Mouse (Mus musculus) stomach, embryonic 16.5 days (tissue): Measurements from ENCODE around the gene Dab1. TPM values are rescaled to one million over a fixed set of nuclear protein-coding genes. Genes with fewer than 3 reads are reported as not detected.
A peak's percentile ranks its signal among the peaks of the same experiment; 100 is the strongest.

Experiments
- ATAC-seq: fragments of 200-750 bp; cut with Nextera tagmentation; 2 replicates; pipeline ENCODE4 v1.8.0; 2017; ENCODE audit warnings: moderate number of reproducible peaks, moderate TSS enrichment; ENCODE audit not compliant: insufficient read depth, low FRiP score
- H3K27ac ChIP-seq: fragments of 300-500 bp; sonication (generic); 2 replicates; pipeline ENCODE4 v1.5.1; 2014; ENCODE audit warnings: low read length
- H3K27me3 ChIP-seq: fragments of 300-500 bp; sonication (generic); 2 replicates; pipeline ENCODE4 v1.6.1; 2014; ENCODE audit warnings: low read length, control low read depth, mixed read lengths; ENCODE audit not compliant: control insufficient read depth, insufficient read depth
- H3K36me3 ChIP-seq: fragments of 300-500 bp; sonication (generic); 2 replicates; pipeline ENCODE4 v1.6.1; 2014; ENCODE audit warnings: low read length; ENCODE audit not compliant: control insufficient read depth, insufficient read depth
- H3K4me1 ChIP-seq: fragments of 300-500 bp; sonication (generic); 2 replicates; pipeline ENCODE4 v1.6.1; 2014; ENCODE audit warnings: low read length, control low read depth, mixed read lengths; ENCODE audit not compliant: control insufficient read depth, insufficient read depth
- H3K4me2 ChIP-seq: fragments of 300-500 bp; sonication (generic); 2 replicates; pipeline ENCODE4 v1.6.1; 2014; ENCODE audit warnings: low read depth, low read length, mixed read lengths
- H3K4me3 ChIP-seq: fragments of 300-500 bp; sonication (generic); replicated peaks from 2 replicates; pipeline ENCODE4 v1.5.1; 2014; ENCODE audit warnings: mild to moderate bottlenecking, low read length
- H3K9ac ChIP-seq: fragments of 300-500 bp; sonication (generic); 2 replicates; pipeline ENCODE4 v1.6.1; 2014; ENCODE audit warnings: low read length
- H3K9me3 ChIP-seq: fragments of 300-500 bp; sonication (generic); replicated peaks from 2 replicates; pipeline ENCODE4 v1.6.1; 2016; ENCODE audit warnings: low read length, control low read depth; ENCODE audit not compliant: control insufficient read depth
- WGBS: fragments of 180-500 bp; shearing (Covaris S2); extraction: QIAGEN DNeasy Blood & Tissue Kit; methylation state at CpG from one replicate; pipeline ENCODE4 v1.1.7; 2014; 5-methylcytosine and 5-hydroxymethylcytosine counted together
- polyA plus RNA-seq: library from polyadenylated mRNA; unstranded; fragments of >200 nt; fragmentation: Nextera tagmentation; extraction: Ambion mirVana; gene quantifications from 2 replicates; pipeline ENCODE4 v1.2.1, GENCODE M21; 2015

Gene Dab1
- polyA plus RNA-seq, 1 experiment from 2014 or later, result 10.0 TPM

DNA sequence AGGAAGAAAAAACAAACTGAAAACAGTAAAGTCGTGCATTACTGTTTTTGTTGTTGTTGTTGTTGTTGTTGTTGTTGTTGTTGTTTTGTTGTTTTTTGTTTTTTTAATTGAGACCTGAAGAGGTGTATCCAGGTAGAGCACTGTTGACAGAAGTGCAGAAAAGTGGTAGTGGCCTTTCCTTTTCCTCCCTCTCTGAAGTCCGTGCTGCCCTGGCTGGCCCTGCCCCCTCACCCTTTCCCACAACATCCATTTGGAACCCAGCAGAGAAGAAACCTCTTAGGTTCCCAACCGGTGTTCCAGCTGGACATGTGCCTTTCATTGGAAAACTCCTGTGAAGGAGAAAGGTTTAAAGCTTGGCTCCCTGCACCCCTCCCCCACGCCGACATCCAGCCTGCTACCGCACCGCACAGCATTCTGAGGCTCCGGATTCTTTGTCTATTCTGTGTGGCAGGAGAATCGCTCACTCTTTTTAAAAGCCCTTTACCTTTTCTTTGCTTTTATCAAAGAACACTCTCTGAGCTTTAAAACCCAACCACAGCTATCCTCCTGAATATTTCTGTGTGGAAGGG is 334.6 kb downstream of the Dab1 start:
- Histone ChIP-seq H3K4me1 (no peaks in the 10 kb centered on the region), H3K27me3 (no peaks in the 10 kb centered on the region), H3K4me3 (no peak overlapping the region), H3K9me3 (no peaks in the 10 kb centered on the region), H3K9ac (no peak overlapping the region), H3K36me3 (no peaks in the 10 kb centered on the region), H3K27ac (no peak overlapping the region), H3K4me2 (no peak overlapping the region)
- ATAC-seq, result no peak
- 47% methylated on average over 9 of the region's 9 CpGs for WGBS

DNA sequence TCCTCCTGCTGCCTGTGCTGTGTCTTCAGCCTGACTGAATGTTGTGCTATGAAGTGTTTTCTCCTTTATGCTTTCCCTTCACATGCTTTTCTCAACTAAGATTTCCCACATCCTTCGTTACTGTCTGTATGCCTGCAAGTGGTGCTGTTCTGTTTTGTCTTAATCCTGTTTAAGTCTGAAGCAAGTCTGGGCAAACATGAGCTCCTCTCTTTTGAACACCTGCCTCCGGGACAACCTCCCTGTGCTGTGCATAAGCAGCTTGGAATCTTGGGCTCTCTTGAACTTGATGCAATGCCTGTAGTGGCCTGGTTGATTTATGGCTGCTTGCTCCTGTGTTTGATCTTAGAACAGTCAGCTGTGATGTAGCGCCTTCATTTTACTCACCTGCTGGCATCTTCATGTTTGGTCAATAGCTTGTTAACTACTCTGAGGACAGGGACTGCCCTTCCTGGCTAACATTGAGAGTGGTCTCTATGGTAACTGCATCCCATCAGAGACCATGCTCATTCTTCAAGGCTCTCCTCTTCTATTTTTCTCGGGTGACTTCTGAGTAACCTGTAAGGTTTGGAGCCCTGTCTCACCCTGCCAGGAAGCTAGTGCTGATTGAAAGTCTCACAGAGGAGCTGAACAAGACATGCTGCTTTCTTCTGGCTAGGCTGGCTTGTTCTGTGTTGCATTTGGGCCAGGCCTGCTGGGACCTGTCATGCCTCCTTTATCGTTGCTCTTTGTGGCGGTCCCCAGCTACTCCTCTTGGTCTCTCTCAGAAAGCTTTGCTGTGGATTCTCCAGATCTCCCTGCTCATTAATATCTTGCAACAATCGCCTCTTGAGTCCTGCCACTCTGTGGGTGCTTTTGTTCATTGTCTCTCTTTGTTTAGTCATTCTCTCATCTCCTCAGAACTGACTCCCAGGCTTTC is 342.2 kb downstream of the Dab1 start:
- H3K9me3 ChIP-seq, result no peaks in the 10 kb centered on the region
- H3K4me3 ChIP-seq, result no peak overlapping the region
- no peaks in the 10 kb centered on the region for H3K27me3 ChIP-seq
- peak overlapping the region; percentile 72 for H3K27ac ChIP-seq
- H3K9ac ChIP-seq, result no peak overlapping the region
- no peaks in the 10 kb centered on the region for H3K36me3 ChIP-seq
- 61% methylated on average over 7 of the region's 7 CpGs for WGBS
- H3K4me1 ChIP-seq, result no peaks in the 10 kb centered on the region
- ATAC-seq, result peak; percentile 47; the same call in 1 of the 2 replicates
- no peak overlapping the region for H3K4me2 ChIP-seq

GRCm38 (mm10) chr4:103969906-103970305 is 350.7 kb downstream of the Dab1 start:
- H3K4me1 ChIP-seq, result no peaks in the 10 kb centered on the region
- ATAC-seq, result no peak
- H3K36me3 ChIP-seq, result no peaks in the 10 kb centered on the region
- WGBS, result 30% methylated on average over 9 of the region's 9 CpGs
- H3K9me3 ChIP-seq, result no peaks in the 10 kb centered on the region
- no peak overlapping the region for H3K4me2 ChIP-seq
- no peak overlapping the region for H3K27ac ChIP-seq
- H3K9ac ChIP-seq, result no peak overlapping the region
- no peak overlapping the region for H3K4me3 ChIP-seq
- H3K27me3 ChIP-seq, result no peaks in the 10 kb centered on the region

DNA sequence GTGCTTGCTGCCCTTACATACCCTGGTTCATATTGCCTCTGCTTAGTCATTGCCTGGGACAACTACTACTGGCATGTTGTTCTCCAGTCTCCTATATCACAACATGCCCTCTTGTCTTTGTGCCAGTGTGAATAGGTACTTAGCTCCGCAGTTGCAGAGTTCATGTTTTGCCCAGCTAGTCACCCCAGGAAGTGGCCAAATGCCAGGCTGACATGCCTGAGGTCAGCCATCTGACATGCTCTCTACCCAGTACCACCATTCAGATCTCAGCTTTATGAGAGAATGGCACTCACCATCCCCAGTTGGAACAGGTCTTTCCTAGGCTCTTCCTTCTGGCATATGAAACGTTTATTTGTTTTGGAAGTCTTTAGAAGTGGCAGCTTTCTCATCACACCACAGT is 355.4 kb downstream of the Dab1 start:
- no peak overlapping the region for H3K4me3 ChIP-seq
- no peaks in the 10 kb centered on the region for H3K4me1 ChIP-seq
- no peaks in the 10 kb centered on the region for H3K27me3 ChIP-seq
- no peak for ATAC-seq
- 66% methylated on average over 2 of the region's 2 CpGs for WGBS
- no peak overlapping the region for H3K4me2 ChIP-seq
- no peak overlapping the region for H3K9ac ChIP-seq
- no peak overlapping the region for H3K27ac ChIP-seq
- no peaks in the 10 kb centered on the region for H3K36me3 ChIP-seq
- no peaks in the 10 kb centered on the region for H3K9me3 ChIP-seq

GRCm38 (mm10) chr4:103974946-103975345 is 355.8 kb downstream of the Dab1 start:
- Histone ChIP-seq H3K4me3 (no peak overlapping the region), H3K4me2 (no peak overlapping the region), H3K27me3 (no peaks in the 10 kb centered on the region), H3K9ac (no peak overlapping the region), H3K9me3 (no peaks in the 10 kb centered on the region), H3K4me1 (no peaks in the 10 kb centered on the region), H3K36me3 (no peaks in the 10 kb centered on the region), H3K27ac (no peak overlapping the region)
- WGBS, result 81% methylated on average over 2 of the region's 2 CpGs
- ATAC-seq, result no peak

- Histone ChIP-seq H3K36me3 (no peaks in the 10 kb centered on the region), H3K9me3 (no peaks in the 10 kb centered on the region), H3K27me3 (no peaks in the 10 kb centered on the region), H3K4me1 (no peaks in the 10 kb centered on the region), H3K4me2 (no peak overlapping the region), H3K4me3 (no peak overlapping the region), H3K9ac (no peak overlapping the region), H3K27ac (no peak overlapping the region)
- ATAC-seq, result no peak
- WGBS, result 74% methylated on average over 3 of the region's 3 CpGs
Observed at GRCm38 (mm10) chr4:103993884-103994283, 374.7 kb downstream of the Dab1 start.

DNA sequence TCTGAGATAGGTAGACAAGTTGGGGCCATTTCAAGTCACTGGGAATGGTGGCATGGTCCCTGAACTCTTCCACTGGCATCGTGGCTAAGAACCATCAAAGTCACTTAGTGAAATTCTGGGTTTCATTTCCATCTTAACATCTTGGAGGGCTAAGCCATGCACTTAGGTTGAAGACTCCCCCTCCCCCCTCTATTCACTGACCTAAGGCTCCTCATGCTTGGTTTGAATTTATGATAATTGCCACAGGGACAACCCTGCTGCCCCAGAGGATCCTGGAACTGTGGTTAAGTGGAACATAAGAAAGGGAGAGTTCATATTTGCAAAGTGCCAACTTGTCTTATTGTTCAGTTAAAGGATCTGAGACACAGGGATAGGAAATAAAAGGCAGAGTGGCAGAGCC is 375.2 kb downstream of the Dab1 start:
- no peak overlapping the region for H3K4me2 ChIP-seq
- ATAC-seq, result no peak
- H3K9ac ChIP-seq, result no peak overlapping the region
- no peaks in the 10 kb centered on the region for H3K27me3 ChIP-seq
- 57% methylated on average over 1 of the region's 1 CpGs for WGBS
- no peak overlapping the region for H3K27ac ChIP-seq
- H3K4me3 ChIP-seq, result no peak overlapping the region
- no peaks in the 10 kb centered on the region for H3K36me3 ChIP-seq
- no peaks in the 10 kb centered on the region for H3K4me1 ChIP-seq
- no peaks in the 10 kb centered on the region for H3K9me3 ChIP-seq

DNA sequence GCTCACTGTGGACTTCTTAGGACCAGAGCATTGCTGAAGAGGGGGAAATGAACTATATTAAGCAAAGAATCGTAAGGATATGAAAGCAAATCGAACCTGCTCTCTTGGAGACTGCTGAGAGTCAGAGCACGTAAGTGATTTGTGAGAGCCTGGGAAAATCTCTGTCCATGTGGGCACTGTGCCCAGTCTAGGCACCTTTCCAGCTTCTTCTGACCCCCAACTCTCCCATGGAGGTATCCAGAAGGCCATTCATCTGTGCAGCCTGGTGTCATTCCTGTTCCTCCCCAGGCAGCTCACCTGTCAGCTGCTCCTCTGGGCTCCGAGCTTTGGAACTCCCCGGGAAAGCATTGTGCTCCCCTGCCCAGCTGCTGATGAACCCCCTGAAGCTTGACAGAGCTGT is 389.2 kb downstream of the Dab1 start:
- 50% methylated on average over 5 of the region's 5 CpGs for WGBS
- Histone ChIP-seq H3K4me2 (no peak overlapping the region), H3K36me3 (no peaks in the 10 kb centered on the region), H3K27ac (no peak overlapping the region), H3K9me3 (no peaks in the 10 kb centered on the region), H3K27me3 (no peaks in the 10 kb centered on the region), H3K9ac (no peak overlapping the region), H3K4me3 (no peak overlapping the region), H3K4me1 (no peaks in the 10 kb centered on the region)
- ATAC-seq, result no peak

DNA sequence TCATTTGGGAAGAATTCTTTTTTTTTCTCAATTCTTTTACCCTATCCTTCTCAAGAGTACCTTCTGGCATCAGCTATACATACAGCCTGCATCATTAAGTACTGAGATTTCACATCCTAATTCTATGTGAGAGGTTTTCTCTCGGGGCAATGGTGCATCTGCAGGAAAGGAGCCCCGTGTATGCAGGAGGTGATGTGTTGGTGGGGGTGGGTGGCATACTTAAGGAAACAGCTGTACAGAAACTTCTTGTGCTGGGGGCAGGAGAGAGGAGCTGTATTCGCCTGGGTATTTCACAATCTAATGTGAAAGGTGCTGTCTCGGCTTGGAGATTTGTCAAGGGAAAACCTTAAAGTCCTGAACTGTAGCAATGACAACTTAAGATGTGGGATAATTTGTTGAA is 392.5 kb downstream of the Dab1 start:
- H3K27me3 ChIP-seq, result no peaks in the 10 kb centered on the region
- no peaks in the 10 kb centered on the region for H3K9me3 ChIP-seq
- H3K4me1 ChIP-seq, result no peaks in the 10 kb centered on the region
- WGBS, result 69% methylated on average over 4 of the region's 4 CpGs
- no peak overlapping the region for H3K27ac ChIP-seq
- H3K9ac ChIP-seq, result no peak overlapping the region
- ATAC-seq, result no peak
- no peak overlapping the region for H3K4me3 ChIP-seq
- H3K4me2 ChIP-seq, result no peak overlapping the region
- H3K36me3 ChIP-seq, result no peaks in the 10 kb centered on the region
